Mouse (Mus musculus) forelimb bud, embryonic 11.5 days (tissue): ENCODE measurements at regions not wholly inside any gene's neighbourhood (a gene's known extent, or its start where the extent isn't known, plus 50 kb on each side); places are given as distances from the start of the nearest gene placed in this dataset.

ENCODE experiments used
- DNase-seq: peaks from one replicate; pipeline ENCODE4 v3.0.0-alpha.2; 2012; ENCODE audit warnings: low read depth, low spot score

DNA sequence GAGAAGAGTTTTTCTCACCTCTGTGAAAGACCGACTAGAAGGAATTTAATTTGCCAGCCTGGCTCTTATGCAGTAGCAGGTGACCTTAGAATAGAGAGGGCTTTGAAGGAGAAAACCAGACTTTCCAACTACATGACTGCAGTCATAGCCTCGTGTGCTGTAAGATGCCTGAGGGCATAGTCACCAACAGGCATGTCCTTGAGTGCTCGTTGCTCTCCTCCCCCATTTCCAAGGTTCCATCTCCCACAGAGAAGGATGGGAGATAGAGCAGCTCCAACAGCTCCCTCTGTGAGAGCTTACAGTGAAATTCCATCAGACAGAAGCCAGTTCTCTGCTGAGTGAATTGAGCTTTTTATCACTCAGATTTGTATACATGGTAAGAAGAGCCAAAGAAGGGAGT, 398.1 kb upstream of the Id4 start:
- DNase-seq = no peak

DNA sequence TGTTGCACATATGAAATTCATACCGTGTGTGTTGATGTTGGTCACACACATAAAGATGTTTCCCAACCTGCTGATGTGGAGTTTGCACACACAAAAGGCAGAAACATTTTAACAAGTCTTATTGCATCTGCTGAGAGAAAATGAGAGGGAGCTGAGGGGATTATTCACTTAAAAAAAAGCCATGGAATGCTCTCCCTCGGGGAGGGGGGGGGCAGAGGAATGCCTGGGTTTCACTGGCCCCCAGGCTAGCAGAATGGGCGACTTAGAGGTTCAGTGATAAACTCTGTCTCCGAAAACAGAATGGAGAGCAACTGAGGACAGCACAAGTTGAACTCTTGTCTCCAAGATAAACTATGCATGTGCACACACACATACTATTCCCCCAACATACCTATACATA, 392.4 kb upstream of the Id4 start:
- DNase-seq = no peak

DNA sequence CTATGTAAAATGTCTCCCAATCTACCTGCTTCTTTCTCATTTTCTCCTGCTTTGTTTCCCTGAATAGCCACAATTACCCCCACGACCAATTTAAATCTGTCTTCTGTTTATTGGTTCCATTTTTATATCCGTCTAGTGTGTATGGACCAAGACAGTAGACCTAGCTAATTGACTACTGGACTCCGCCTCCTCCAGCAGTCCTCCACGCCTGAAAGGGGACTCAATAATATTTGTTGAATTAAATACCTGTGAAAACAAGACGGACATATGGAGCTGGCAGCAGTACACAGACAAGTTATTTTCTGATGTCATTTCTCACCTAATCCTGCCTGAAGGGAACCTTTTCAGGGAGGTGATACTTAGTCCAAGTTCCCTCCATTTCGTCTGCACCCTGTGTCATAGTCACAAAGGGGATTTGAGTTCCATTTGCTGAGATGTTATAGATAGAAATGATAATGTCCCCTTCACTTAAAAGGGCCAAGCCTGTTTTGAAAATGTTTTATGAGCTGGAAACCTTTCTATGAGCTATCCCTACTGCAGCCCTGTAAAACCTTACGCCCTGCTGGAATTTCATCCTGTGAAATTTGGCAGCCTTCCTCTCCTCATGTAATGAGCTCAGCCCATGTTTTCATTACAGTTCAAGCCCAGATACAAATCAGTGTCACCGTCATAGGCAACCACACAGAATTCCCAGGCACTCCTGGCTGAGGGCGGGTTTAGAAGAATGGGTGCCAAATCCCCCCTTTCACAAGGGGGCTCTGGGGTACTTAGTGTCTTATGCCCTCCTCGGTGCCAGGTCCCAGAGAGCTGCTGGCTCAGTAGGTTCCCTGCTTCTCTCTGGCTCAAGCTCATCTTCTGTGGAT, 391.1 kb upstream of the Id4 start:
- DNase-seq = no peak

DNA sequence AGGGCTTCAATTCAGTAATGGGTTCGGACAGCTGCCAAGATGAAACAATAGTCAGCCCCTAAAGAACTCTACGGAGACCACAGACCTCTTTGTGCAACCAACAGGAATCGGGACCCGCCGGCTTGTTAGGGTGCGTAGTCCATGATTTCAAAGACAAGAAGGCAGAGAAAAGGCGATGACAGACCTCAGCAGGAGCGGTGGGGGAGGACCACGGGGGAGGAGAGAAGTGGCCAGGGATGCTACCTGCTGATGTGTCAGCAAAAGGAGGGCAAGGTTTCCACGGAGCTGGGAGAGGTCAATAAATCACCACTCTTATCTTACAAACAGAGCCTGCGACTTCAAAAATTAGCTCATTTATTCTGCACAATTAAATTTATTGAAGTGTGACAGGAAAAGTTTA, 388.4 kb upstream of the Id4 start:
- no peak for DNase-seq

DNA sequence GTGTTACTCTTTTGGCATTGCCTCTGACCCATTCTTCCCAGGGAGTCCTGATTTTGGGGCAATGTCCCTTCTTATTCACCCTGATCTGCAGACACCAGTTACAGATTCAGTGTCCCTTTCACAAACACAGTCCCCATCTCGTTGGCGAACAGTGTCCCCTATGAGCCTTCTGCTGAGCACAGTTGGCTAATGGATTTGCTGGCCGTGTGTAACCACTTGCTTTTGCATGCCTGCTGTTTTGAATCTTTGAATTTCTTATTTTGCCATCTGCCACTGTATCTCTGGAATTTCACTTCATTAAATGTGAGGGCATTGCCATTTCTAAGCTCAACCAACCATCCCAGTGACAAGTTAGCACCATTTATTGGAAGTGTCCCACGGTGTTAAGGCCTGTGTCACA, 368.5 kb upstream of the Id4 start:
- no peak for DNase-seq

DNA sequence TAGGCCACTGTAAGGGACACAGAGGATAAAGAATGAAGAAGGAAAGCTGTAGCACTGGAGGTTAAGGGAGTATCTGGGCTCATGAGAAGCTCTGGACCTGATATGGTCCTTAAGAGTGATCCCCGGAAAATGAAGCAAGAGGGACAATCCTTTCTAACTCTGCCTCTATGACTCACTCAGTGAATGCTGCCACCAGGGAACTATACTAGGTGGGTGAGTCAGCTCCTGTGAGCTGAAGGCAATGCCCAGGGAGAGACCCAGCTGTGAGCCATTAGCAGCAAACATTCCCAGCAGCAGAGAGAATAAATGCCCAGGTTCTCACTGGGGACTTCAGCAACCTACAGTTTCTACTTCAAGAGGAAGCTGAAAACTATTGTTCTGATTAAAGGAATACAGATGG, 366.7 kb upstream of the Id4 start:
- no peak for DNase-seq

DNA sequence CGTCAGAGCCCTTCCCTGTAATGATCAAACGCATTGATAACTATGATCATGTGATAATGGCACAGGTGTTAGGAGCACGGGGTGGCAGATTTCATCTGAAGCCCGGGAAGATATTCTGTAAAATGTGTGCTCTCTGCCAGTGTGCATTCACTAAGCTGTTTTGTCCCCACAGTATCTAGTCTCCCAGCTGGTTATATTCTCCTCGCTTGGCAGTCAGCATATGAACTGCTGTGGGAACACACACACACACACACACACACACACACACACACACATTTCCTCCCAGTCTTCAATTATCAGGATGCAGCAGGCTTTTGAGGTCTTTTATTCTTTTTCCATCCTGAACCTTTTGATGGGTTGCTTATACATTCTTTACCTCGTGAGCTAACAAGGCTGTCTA, 365.8 kb upstream of the Id4 start:
- DNase-seq = no peak

DNA sequence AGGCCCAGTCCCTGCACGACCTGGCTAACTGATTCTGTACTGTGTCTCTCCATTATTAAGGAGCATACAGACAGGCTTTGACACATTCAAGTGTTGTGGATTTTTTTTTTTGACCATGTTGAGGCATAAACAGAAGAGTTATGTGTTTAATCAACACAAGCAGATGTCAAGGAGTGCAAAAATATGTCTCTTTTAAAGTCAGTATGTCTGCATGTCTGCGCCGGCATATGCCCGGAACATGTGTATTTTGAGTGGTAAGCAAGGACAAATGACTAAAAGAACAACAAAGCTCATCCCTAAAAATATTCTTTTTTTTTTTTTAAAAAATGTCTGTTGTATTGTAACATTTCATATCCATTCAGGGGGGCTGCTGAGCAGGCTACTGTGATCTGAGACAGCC, 364.4 kb upstream of the Id4 start:
- DNase-seq = no peak

DNA sequence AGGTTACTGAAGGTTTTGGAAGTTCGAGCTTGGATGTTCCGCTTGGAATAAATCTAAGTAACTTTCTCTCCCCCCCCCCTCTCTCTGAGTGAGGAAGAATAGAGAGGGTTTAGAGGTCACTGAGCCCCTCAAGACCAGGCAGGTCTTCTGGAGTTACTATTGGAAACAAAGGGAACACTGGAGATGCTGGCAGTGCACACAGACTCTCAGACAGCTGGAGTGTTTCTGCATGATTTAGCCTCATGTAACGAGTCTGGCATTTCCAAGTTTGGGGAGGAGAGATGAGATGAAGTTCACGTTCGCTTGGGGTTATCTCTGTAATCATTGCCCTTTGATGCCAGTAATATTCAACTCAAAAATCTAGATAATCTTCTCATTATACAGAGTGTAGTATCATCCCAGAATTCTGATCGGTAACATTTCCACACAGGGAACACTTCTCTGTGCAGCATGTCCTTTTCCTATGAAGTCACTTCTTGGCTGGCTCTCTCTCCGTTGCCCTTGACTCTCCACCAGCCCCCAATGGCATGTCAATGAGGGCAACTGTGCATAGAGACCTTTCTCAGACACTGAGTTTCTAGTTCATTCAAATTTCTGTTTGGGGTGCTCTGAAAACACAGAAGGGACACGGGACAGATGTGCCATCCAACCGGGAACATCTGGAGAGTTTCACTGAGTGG, 351.0 kb upstream of the Id4 start:
- DNase-seq = no peak

DNA sequence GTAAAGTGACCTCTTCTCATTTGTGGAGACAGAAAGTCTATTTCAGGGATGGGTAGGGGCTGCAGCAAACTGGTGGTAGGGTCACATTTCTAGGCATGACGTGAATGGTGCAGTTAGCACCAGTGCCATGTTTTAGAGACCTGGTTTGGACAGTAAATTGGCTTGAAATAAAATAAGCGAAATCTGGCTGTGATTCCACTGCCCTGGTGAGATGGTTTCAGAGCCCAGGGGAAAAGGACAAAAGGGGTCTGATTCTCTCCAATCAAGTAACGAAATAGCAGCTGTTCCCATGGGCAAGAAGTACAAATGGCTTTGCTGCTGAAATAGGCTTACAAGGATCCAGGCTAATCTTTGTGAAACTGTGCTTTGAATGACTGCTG, 350.5 kb upstream of the Id4 start:
- no peak for DNase-seq

DNA sequence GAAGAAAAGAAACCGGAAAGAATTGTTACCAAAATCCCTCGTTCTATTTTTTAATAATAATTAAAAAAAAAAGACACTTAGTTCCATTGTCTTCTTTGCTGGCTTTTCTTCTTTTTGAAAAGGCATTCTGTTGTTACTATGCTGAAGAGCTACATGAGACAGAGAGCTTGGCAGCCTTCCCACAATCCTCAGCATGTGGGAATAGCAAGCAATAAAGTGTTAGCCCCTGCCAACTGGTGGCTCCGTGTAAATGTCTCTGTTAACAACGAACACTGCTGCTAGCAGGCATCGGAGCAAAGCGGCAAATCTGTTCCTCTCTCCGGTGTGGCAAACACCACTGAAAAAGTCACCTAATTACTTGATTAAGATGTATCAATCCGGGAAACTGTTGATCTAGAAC, 344.6 kb upstream of the Id4 start:
- no peak for DNase-seq

DNA sequence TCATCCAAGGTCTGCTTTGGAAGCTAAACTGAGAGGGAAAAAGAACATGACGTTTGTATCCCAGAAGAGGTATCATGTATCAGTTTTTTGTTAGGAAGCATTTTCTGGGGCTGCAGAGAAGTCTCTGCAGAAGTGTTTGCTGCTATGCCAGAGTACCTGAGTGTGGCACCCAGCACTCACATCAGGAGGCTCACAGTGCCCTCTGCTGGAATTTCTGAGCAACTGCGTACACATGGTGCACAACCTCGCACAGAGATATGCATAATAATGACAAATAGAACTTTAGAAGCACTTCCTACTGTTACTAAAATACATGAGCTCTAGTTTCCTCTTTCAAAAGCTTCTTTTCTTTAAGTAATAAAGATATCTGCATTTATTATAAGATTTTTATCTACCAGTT, 343.7 kb upstream of the Id4 start:
- DNase-seq = no peak

DNA sequence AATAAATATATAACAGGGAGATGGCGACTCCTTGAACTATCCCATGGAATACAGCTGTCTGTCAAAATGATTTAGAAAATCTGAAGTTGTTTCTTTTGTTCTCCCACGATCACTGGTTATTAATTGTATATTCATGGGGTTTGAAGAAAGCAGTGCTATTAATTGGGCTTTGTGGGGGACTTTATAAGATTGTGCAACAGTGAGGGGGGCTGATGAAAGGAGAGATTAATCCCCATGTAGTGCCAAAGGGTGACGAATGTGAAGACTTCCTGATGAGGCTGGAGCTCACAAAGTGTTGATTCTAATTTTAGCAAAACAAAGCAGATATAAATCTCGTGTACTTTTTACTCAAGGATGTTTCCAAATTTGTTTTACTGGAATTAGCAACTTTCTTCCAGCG, 340.0 kb upstream of the Id4 start:
- DNase-seq = no peak

DNA sequence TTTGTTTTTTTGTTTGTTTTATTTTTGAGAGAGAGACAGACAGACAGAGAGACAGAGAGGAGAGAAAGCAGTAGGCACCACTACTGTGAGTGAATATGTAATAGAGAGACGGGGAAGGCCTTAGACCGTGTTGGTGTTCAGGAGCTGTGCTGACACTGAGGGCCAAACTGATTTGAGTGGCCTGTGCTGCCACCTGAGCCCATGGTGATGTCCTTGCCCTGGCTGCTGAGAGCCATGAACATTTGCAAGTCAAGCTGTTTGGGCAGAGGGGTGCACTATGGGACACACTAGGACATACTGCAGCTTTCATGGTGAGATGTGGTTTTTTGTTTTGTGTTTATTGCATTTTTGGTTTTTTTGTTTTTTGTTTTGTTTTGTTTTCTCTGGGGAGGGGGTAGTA, 320.3 kb upstream of the Id4 start:
- no peak for DNase-seq

DNA sequence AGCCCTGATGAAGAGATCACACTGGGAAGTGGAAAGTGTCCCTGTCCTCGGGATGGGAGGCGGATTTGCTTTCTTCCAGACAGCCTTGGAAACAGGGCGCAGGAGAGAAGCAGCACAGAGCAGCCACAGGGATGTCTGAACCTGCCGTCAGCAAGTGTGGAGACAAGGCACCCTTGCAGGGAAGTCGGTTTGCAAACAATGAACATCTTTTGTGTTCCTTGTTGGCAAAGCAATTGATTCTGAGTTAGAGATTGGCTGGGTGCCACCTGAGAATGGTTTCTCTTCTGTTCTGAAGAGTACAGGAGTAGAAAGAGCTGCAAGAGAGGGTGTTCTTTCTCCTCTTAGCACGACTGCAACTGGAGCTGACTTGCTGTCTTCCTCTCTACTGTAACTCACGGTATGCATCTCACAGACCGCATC, 318.6 kb upstream of the Id4 start:
- DNase-seq = no peak

DNA sequence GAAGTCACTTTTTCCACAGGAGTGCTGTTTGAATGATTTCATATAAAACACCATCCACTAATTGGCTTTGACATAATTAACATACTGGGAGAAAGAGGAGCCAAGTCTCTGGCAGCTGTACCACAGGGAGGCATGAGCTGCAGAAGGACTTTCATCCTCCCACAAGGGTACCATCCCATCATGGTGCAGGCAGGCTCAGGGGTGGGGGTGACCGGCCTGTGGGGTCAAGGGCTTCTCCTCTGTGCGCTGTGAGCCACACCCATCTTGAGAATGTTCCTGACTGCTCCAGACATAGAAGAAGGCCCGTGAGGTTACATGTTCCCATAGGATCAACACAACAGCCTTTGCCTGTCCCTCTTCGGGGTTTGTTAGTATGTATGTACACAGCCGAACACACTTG, 317.4 kb upstream of the Id4 start:
- no peak for DNase-seq

DNA sequence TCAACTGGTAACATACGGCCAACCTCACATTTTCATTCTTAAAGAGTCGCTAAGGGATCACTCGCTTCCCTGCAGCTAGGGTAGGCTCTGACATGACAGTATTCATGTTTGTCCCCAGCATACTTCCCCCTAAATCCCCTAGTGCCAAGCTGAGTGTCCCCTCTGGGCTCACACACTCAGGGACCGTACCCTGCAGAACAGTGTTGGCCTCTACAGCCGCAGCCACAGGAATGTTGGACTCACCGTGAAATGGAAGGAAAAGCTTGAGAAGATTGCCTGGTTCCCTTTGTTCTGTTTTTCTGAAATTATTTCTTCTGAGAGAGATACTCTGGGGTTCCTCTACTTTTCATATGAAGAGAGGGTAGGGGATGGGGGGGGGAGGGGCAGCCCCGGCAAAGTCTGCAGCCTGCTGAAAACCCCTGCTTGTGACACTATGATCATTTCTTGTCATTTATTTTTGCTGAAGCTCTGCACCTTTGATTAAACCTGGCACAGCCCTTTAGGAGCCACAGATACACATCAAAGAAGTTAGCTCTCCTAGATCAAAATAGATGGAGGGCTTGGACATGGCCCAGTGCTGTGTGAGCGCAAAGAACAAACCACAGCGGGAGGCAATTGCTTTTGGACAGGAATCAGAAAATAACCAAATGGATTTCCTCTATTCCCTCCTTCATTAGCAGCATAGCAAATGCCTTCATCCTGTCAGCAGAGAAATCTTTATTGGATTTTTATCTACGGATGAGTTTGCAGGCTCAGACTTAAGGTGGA, 312.7 kb upstream of the Id4 start:
- DNase-seq = no peak

DNA sequence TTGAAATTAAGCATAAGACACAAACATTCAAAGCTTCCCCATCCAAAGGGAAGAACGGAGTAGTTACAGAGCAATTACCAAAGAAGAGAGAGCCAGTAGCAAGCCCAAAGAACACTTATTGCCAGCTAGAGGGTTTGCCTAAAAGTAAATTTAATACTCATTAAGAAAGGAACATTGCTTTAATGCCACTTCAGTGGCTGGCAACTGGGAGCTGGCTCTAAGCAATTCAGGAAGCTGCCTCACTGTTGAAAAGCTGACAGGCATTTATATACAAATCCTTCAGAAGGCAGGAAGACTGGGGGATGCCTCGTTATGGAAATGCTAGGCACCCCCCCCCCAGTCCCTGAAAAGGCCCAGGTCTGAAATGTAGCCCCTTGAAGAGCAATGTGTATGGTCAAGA, 310.6 kb upstream of the Id4 start:
- no peak for DNase-seq

DNA sequence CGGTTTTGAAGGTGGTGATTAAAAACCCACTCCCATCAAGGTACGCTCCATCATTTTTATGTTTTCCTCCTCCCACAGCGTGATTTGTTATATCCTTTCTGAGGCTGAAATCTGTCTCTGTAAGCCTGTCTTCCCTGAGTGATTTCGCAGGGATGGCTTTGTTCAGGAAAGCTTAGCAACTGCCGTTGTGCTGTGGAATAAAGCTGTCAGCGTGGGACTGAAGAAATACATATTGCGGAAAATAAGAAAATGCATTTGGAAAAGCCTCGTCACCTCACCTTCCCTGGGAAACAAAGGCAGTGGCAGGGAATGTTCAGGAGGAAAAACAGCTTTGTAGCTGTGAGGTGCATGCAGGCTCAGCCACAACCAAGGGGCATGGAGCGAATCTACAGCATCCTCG, 310.0 kb upstream of the Id4 start:
- DNase-seq = no peak

DNA sequence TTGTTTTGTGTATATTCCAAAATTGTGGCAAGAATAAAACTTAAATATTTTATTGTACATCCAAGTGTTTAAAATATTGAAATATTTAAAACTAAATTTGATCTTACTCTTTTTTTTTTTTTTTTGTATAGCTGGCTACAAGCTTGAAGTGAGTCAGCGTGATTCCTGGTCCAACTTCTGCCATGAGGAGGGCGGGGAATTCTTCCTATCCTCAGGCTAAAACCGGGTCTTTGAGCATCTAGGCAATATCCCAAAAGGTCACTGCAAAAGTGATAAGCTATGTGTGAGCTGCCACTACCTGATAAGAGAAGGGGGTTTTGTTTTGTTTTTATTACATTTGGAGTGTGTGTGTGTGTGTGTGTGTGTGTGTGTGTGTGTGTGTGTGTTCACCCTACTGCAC, 308.1 kb upstream of the Id4 start:
- DNase-seq = no peak

DNA sequence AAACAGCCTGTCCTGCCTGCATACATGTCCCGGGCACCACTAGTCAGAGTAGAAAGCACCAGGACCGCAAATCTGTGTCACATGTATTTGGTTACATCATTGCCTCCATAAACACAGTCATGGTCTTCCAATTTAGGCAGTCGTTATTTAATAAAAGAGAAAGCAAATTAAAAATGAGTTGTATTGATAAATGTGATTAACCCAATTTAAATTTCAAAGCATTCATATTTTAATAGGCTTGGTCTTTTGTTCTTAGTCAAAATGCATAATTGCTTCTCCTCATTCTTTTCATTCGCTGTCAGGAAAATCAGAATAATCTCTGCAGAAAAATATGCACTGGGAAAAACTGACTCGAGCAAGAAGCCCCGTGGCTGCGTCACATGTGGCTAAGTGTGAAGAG, 307.3 kb upstream of the Id4 start:
- DNase-seq = no peak

DNA sequence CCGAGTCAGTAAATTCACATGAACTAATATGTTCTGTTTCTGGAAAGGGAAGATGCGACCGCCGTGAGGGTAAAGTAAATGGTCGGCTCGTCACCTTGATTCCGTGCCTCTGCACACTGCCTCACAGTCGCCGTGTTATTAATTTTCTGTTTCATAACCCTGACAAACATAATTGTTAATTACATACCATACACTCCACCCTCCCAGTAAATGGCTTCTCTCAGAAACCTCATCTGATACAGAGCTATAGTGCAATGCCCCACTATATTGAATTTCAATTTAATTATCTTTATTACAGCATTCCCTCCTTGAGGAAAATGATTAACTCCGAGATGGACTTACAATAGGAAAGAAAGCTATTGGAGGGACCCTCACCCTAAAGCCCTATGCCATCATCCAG, 305.5 kb upstream of the Id4 start:
- no peak for DNase-seq

DNA sequence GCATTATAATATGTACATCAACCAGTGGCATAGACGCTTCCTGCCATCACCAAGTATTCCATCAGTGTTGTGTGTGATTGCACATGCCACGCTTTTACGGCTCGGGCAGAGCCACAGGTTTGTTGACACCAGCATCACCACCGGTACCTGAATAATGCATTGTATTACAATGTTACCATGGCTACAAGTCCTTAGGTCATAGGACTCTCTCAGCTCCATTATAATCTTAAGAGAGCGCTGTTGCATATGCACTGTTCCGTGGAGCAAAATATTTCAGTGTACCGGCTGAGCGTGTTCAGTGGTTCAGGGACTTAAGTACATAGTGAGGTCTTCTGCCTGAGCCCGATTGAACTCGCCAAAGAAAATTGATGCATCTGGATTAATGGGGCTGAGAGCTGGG, 303.4 kb upstream of the Id4 start:
- DNase-seq = no peak
